In genomic region chr8:91347146-91347545, GRCm38 (mm10) we compare ENCODE assay signal across 22 mouse cellular contexts. TPM values are rescaled to one million over a fixed set of nuclear protein-coding genes. Genes with fewer than 3 reads are reported as not detected.
DNase-seq lines count a peak whose midpoint lies in the region; ATAC-seq and TF ChIP-seq lines count a peak whose summit lies in the region.
"Had no signal": no experiment of that assay in that cellular context is flagged by ENCODE, and none has a peak within 500 bp of the region (broad histone marks: within the 10 kb centered on the region; RNA-seq: fewer than 3 reads in every experiment).

No protein-coding gene starts in this region.

- H3K27me3 ChIP-seq in heart, embryonic 15.5 days: no peaks in the 10 kb centered on the region
- H3K27me3 ChIP-seq in E14TG2a.4 (ENCODE audit: insufficient read depth, low read length): no peaks in the 10 kb centered on the region
- H3K27me3 ChIP-seq: CH12.LX; embryonic facial prominence, embryonic 12.5 days; hindbrain, embryonic 15.5 days; limb, embryonic 12.5 days; liver, embryonic 12.5 days; neural tube, embryonic 12.5 days had no signal

- H3K27ac ChIP-seq in heart, embryonic 15.5 days: no peak overlapping the region
- H3K27ac ChIP-seq: embryonic facial prominence, embryonic 12.5 days; hindbrain, embryonic 15.5 days; limb, embryonic 12.5 days; liver, embryonic 12.5 days; neural tube, embryonic 12.5 days had no signal

- H3K9ac ChIP-seq in heart, embryonic 15.5 days: no peak overlapping the region
- H3K9ac ChIP-seq: embryonic facial prominence, embryonic 12.5 days; hindbrain, embryonic 15.5 days; limb, embryonic 12.5 days; liver, embryonic 12.5 days; neural tube, embryonic 12.5 days had no signal

- H3K4me2 ChIP-seq in heart, embryonic 15.5 days: peak overlapping the region; percentile 4; the same call in 1 of the 2 replicates
- H3K4me2 ChIP-seq: embryonic facial prominence, embryonic 12.5 days; hindbrain, embryonic 15.5 days; limb, embryonic 12.5 days; liver, embryonic 12.5 days; neural tube, embryonic 12.5 days had no signal

- no peaks in the 10 kb centered on the region for H3K9me3 ChIP-seq in heart, embryonic 15.5 days (replicated peaks)
- H3K9me3 ChIP-seq in E14TG2a.4 (ENCODE audit: low read length): no peaks in the 10 kb centered on the region
- H3K9me3 ChIP-seq: embryonic facial prominence, embryonic 12.5 days; hindbrain, embryonic 15.5 days; limb, embryonic 12.5 days; liver, embryonic 12.5 days; neural tube, embryonic 12.5 days had no signal

- intact Hi-C loops in heart, postnatal 25 days (cut with DNase I): no loop called here

- no peaks in the 10 kb centered on the region for H3K36me3 ChIP-seq in heart, embryonic 15.5 days
- H3K36me3 ChIP-seq in E14TG2a.4 (ENCODE audit: insufficient read depth, low read length): no peaks in the 10 kb centered on the region
- H3K36me3 ChIP-seq: embryonic facial prominence, embryonic 12.5 days; hindbrain, embryonic 15.5 days; neural tube, embryonic 12.5 days had no signal

- 0 out of 2 replicates have a peak, but pooled peaks have one; percentile 37 for ATAC-seq in heart, embryonic 15.5 days (replicated peaks; ENCODE audit: insufficient number of reproducible peaks, insufficient read depth, low FRiP score, low read depth)
- ATAC-seq: forebrain, embryonic 14.5 days; intestine, embryonic 16.5 days; liver, embryonic 12.5 days had no signal

- no peak overlapping the region for H3K4me3 ChIP-seq in heart, embryonic 15.5 days
- no peak overlapping the region for H3K4me3 ChIP-seq in E14TG2a.4 (replicated peaks; ENCODE audit: low read length)
- H3K4me3 ChIP-seq: embryonic facial prominence, embryonic 12.5 days; erythroblast, embryonic 14.5 days; hindbrain, embryonic 15.5 days; limb, embryonic 12.5 days; liver, embryonic 12.5 days; neural tube, embryonic 12.5 days had no signal

- peak; percentile 81 for DNase-seq in heart, adult 11 months
- DNase-seq in heart, adult 9 months (ENCODE audit: low spot score in 2 of 2): no peak
- DNase-seq in heart, postnatal 25 days (ENCODE audit: low spot score): no peak
- DNase-seq in ZHBTc4 (ENCODE audit: low read depth, low spot score): peak; percentile 40
- DNase-seq in right cerebral cortex, postnatal 4 days: no peak
- DNase-seq in thymus, postnatal 10 days (ENCODE audit: low spot score in 2 of 2): no peak
- DNase-seq: adrenal gland, adult 8-10 months; cerebellum, adult 9-11 months; kidney, postnatal 4 days; lung, adult 2 months; thymus, postnatal 36 days had no signal

- peaks cover 35% of the 10 kb centered on the region for H3K4me1 ChIP-seq in heart, embryonic 15.5 days (replicated peaks)
- H3K4me1 ChIP-seq in E14TG2a.4 (replicated peaks; ENCODE audit: low read depth, low read length): peaks cover 27% of the 10 kb centered on the region
- H3K4me1 ChIP-seq: neural tube, embryonic 12.5 days had no signal

- 0 out of 2 replicates have a peak, but pooled peaks have one; percentile 13 for TF ChIP-seq CTCF in E14TG2a.4 (conservative IDR thresholded peaks at IDR 0.05; ENCODE audit: low read length)

- 56% methylated on average over 10 of the region's 10 CpGs for WGBS in heart, embryonic 15.5 days

RNA-seq across cellular contexts. Expression of gene Fto, which starts 33.8 kb away (rescaled TPM):
- 56.1 and 72.7 TPM in 2 replicates for polyA plus RNA-seq in heart, embryonic 15.5 days (2015; fragmentation: Nextera tagmentation; extraction: Ambion mirVana)
- 10 to 100 TPM; 65.9 to 67.1 TPM for total RNA-seq in heart, postnatal 25 days (2021)

RNA-seq across cellular contexts. Expression of gene Rpgrip1l, which starts 34.1 kb away (rescaled TPM):
- polyA plus RNA-seq in heart, embryonic 15.5 days (2015; fragmentation: Nextera tagmentation; extraction: Ambion mirVana): 5.4 and 6.8 TPM in 2 replicates
- total RNA-seq in heart, postnatal 25 days (2021): 1 to 10 TPM; 3.8 to 5.1 TPM

Comparison
In these comparisons a context has a peak if more than half of its experiments do, and no peak if none do; other contexts are left out.
1. DNase-seq: peak in heart, adult 11 months (single experiment) and ZHBTc4 (single experiment); none in heart, adult 9 months (0 of 2), heart, postnatal 25 days (single experiment), right cerebral cortex, postnatal 4 days (single experiment) and thymus, postnatal 10 days (0 of 2).